Mouse (Mus musculus) lung, adult 2 months (tissue): ENCODE measurements around the gene Igsf9b. TPM values are rescaled to one million over a fixed set of nuclear protein-coding genes. Genes with fewer than 3 reads are reported as not detected.

ENCODE experiments used
- DNase-seq: peaks from one replicate; pipeline ENCODE4 v3.0.0; 2022
- H3K4me1 ChIP-seq: fragments of 200-500 bp; 2 replicates; pipeline ENCODE4 v1.6.1; 2011; ENCODE audit warnings: low read length; ENCODE audit not compliant: control insufficient read depth, insufficient read depth
- H3K4me3 ChIP-seq: fragments of 200-500 bp; replicated peaks from 2 replicates; pipeline ENCODE3; 2011; ENCODE audit warnings: low read depth, mild to moderate bottlenecking, control low read depth, low read length; ENCODE audit errors: extremely low read depth
- CTCF ChIP-seq: fragments of 200-500 bp; IDR thresholded peaks from 2 replicates; pipeline ENCODE4 v1.5.1; 2011; ENCODE audit warnings: mild to moderate bottlenecking, low read length, control low read depth; ENCODE audit not compliant: insufficient read depth
- POLR2A ChIP-seq: fragments of 200-500 bp; IDR thresholded peaks from 2 replicates; pipeline ENCODE4 v1.6.1; 2011; ENCODE audit warnings: low read depth, mild to moderate bottlenecking, control low read depth, low read length, borderline replicate concordance; ENCODE audit errors: extremely low read depth
- WGBS: fragments of 180-500 bp; shearing (Covaris S2); methylation state at CpG from one replicate; pipeline ENCODE4 v1.1.7; 2018; 5-methylcytosine and 5-hydroxymethylcytosine counted together
- polyA plus RNA-seq: library from polyadenylated mRNA; depleted of rRNA; stranded (reverse); fragments of >200 nt; gene quantifications from 2 replicates; pipeline ENCODE4 v1.2.3, GENCODE M21; 2012

Gene Igsf9b
- polyA plus RNA-seq, 1 experiment, result 1.4 TPM

DNA sequence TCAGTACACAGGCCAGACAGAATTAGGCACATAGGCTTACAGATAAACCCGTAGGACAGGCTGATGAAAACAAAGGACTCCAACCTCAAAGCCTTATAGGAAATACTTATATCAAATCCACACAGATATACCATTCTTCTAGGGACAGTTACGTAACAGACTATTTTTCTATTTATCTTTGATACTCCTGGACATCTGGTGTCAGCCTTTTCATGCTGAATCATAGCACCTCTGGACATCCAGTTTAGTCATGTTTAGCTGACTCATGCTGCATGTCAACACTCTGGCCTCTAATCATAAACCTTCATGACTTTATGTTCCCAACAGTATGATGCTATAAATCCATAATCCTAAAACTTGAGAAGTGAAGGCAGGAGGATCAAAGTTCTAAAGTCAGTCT is 29.1 kb upstream of the Igsf9b start:
- WGBS, result 84% methylated on average over 2 of the region's 2 CpGs
- Histone ChIP-seq H3K4me1 (no peaks in the 10 kb centered on the region), H3K4me3 (no peak overlapping the region)
- DNase-seq, result no peak
- TF ChIP-seq POLR2A, result no peak
- no peak for TF ChIP-seq CTCF

DNA sequence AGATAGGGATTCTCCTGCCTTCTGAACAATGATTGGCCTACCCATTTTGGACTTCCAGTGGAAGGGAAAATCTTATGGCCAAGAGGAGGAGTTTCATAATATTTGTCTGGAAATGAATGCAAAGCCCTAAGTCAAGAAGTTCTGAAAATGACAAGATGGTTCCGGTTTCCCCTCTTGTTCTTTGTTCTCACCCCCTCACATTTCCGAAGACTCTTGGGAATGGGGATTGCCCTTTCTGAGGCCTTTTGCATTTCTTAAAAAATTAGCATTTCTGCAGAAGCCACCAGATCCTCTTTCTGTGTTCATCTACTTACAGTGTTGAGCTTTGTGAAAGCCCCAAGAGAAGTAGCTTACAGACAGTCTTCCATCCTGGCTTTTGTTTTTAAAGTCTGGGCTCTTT is 27.1 kb upstream of the Igsf9b start:
- no peak for DNase-seq
- Histone ChIP-seq H3K4me3 (no peak overlapping the region), H3K4me1 (no peaks in the 10 kb centered on the region)
- TF ChIP-seq CTCF (no peak), POLR2A (no peak)
- WGBS, result 76% methylated on average over 2 of the region's 2 CpGs

DNA sequence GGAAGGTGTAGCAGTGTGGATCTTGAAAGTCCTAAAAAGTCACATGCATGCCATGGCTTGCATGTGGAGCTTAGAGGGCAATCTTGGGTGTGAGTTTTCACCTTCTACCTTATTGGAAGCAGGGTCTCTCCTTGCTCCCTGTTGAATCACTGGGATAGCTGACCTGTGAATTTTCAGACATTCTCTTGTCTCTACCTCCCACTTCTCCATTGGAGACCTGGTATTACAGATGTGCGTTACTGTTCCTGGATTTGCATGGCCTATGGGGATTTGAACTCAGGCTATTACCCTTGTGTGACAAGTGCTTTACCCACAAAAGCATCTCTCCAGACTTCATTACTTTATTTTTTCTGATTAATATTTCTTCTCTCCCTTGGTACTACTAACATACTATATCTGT is 26.1 kb upstream of the Igsf9b start:
- no peak for TF ChIP-seq POLR2A
- no peak overlapping the region for H3K4me3 ChIP-seq
- no peaks in the 10 kb centered on the region for H3K4me1 ChIP-seq
- no peak for DNase-seq
- 89% methylated on average over 1 of the region's 1 CpGs for WGBS

DNA sequence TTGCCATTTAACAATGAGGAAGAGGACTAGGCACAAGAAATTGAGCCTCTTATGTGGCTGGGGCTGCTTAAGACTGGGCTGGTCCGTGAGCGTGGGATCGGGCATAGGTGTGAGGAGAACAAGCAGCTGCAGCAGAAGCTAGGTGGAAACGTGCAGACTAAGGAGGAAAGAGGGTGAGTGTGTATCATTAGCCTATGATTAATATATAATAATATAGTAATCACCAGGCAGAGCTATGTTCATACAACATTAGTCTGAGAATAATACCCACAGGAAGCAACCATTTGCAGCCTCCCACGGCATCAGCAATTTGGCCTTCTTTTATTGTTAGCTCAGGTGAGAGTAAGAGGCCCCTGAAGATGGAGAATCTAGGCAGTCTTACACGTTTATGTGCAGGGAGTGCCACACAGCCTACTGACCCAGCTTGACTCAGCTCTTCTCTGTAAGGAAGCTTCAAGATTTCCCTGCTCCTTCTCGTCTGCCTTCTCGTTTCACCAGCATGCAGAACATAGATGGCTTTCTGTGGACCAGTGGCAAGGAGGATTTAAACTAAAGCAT is 22.6 kb upstream of the Igsf9b start:
- no peaks in the 10 kb centered on the region for H3K4me1 ChIP-seq
- no peak for DNase-seq
- whole genome bisulfite sequencing, result 64% methylated on average over 8 of the region's 8 CpGs
- H3K4me3 ChIP-seq, result no peak overlapping the region
- TF ChIP-seq CTCF (no peak), POLR2A (no peak)

DNA sequence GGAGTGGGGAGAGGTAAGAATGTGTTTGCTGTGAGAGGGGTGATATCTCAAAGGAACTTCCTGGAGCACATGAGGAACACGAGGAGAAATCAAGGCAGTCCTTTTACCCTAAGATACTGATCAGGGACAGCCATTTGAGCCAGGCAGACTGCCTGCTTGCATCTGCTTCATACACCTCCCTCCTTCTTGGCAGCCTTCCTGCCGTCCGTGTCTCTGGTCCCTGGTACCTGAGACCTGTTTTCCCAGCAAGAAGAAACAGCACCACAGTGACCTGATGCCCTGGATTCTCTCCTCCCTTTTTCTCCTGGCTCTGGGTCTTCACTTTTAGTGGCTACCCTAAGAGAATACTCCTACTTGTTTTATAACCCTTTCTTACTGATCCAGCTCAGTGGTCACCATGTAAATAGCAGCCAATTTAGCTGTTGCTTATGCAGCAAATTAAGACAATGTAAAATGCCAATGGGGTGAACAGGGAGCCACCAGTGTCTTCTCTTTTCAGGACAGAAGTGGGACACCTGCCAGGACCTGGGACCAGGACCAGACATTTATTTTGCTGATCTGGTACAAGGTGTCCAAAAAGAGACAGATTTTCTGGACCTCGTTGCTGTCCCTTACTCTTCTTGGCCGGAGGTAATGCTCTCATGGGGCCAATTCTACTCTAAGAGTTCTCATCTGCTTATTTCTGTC is 21.5 kb upstream of the Igsf9b start:
- WGBS, result 50% methylated on average over 5 of the region's 5 CpGs
- no peak for TF ChIP-seq POLR2A
- no peak for TF ChIP-seq CTCF
- no peak overlapping the region for H3K4me3 ChIP-seq
- no peak for DNase-seq
- no peaks in the 10 kb centered on the region for H3K4me1 ChIP-seq

DNA sequence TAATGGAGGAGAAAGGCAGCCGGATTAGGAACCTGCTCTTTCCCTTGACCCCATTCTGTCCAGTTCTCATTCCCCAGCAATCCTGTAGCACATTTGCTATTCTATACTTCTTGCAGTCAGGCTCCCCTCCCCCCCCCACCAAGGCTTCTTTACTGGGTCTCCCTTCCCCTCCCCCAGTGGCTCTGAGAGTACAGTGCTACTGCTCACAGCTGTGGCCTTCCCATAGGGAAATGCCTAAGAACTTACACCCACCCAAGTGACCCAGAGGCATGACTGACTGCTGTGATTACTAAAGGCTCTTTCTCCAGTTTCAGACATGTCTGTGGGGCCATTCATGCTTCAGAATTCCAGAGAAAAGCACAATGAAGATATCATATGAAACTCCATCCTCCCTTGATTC is 20.0 kb upstream of the Igsf9b start:
- Histone ChIP-seq H3K4me1 (no peaks in the 10 kb centered on the region), H3K4me3 (no peak overlapping the region)
- WGBS, result 74% methylated on average over 1 of the region's 1 CpGs
- no peak for TF ChIP-seq CTCF
- no peak for DNase-seq

DNA sequence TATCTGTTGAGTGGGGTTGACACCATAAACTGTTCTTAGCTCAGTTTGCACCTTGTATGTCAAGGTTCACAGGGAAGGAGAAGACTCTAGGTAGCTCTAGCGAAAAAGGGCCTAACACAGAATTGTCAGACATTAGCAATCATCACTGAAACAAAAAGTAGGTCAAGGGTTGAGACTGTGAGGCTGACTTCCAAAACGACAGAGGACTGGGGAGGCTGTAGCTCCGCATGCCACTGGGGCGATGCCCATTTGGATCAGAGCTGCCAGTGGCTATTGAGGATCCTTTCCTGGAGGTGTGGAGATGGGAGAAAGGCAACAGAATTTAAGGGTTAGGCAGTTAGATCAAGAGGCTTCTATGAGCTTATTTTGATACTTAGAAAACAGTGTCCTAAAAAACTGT is 18.0 kb upstream of the Igsf9b start:
- DNase-seq, result no peak
- WGBS, result 68% methylated on average over 4 of the region's 4 CpGs
- TF ChIP-seq POLR2A (no peak), CTCF (no peak)
- H3K4me1 ChIP-seq, result no peaks in the 10 kb centered on the region
- no peak overlapping the region for H3K4me3 ChIP-seq

DNA sequence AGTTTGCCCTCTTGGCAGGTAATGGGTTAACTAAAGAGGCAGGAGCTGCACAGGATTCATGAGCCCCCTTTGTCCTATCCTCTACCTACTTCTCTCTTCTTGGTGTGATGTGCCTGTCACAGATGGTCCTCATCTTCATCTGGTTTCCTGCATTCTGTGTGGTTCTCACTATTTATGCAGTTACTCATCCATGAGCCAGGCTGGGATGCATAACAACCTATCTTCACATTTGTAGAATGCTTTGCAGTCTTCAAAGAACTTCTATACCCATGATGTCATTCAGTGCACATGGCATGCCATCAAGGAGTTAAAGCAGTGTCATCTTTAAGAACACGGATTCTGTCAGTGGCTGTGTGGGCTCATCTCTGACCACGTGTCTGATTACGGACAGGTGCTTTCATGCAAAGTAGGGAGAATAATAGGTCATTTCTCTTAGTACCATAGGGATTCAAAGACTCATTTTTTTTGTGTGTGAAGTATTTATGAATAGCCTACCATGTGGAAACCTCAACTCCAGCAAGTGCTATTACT is 13.2 kb upstream of the Igsf9b start:
- Histone ChIP-seq H3K4me1 (no peaks in the 10 kb centered on the region), H3K4me3 (no peak overlapping the region)
- no peak for DNase-seq
- no peak for TF ChIP-seq POLR2A
- TF ChIP-seq CTCF, result no peak
- 68% methylated on average over 3 of the region's 3 CpGs for WGBS

DNA sequence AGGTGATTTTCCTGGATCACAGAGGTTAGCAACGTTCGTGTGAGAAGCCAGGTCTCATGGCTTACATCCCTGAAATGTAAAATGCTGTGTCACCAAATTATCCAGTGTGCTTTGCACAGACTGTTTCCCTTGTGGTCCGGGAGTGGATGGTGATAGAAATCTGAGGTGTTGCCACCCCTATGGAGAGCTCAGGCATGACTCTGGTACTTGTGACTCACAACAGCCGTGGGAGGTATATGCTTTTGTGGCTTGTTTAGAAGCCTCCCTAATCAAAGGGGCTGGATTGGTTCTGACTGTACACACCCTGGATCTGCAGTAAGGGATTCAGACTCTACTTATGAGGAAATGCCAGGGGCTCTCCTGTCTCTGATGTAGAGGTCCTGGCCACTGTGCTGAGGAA is 12.7 kb upstream of the Igsf9b start:
- Histone ChIP-seq H3K4me1 (no peaks in the 10 kb centered on the region), H3K4me3 (no peak overlapping the region)
- no peak for TF ChIP-seq POLR2A
- TF ChIP-seq CTCF, result no peak
- no peak for DNase-seq
- 64% methylated on average over 4 of the region's 4 CpGs for WGBS

DNA sequence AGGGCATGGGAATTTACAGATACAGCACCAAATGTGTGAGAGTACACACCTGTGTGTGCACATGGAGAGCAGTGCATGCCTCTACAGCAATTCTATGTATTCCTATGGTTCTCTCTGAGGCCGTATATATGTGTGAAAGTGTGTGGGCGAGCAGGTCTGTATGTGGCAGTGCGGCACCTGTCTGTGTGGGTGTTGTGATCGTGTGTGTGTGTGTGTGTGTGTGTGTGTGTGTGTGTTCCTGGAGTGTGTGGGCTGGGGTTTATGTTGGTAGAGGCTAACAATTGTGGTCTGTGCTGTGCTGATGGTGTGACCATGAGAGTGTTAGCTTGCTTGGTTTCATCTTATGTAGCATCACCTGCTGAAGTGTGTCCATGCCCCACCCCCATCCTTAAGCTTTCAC is 12.1 kb upstream of the Igsf9b start:
- 79% methylated on average over 4 of the region's 4 CpGs for WGBS
- no peak for DNase-seq
- TF ChIP-seq CTCF, result no peak
- no peak for TF ChIP-seq POLR2A
- no peak overlapping the region for H3K4me3 ChIP-seq
- no peaks in the 10 kb centered on the region for H3K4me1 ChIP-seq
